Mouse (Mus musculus): ENCODE measurements around the gene 1700020D05Rik. TPM values are rescaled to one million over a fixed set of nuclear protein-coding genes. Genes with fewer than 3 reads are reported as not detected.
A peak's percentile ranks its signal among the peaks of the same experiment; 100 is the strongest.

Gene 1700020D05Rik
- 0.34 TPM in 1 of 2 replicates, not detected in the other for polyA plus RNA-seq (2014; fragmentation: Nextera tagmentation; extraction: Ambion mirVana)

DNA sequence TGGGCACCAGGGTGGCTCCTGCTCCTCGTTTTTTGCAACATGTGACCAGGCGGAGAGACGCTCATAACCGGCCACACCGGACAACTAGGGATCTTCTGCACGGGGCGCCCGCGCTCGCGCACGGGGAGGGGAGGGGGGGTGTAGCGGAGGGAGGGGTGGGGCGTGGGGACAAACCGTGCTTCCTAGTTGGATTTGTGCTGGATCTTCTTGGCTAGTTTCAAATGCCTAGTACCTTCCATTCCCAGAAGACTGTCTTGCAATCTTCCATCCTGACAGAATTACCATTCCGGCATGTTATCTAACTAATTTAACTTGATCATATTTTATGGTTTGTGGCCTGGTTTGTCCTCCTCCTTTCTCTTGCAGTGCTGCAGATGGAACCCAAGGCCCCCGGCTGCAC, at the start of gene 1700020D05Rik:
Gene 1700020D05Rik (minus strand): TSS at position 101 of the 400 bp plus-strand sequence.
- Histone ChIP-seq H3K4me1 (replicated peaks; ENCODE audit: control insufficient read depth, insufficient read depth, low read length) (no peaks in the 10 kb centered on the region), H3K27me3 (ENCODE audit: control insufficient read depth, insufficient read depth, low read length) (no peaks in the 10 kb centered on the region), H3K27ac (ENCODE audit: low read depth, low read length) (no peak within 1 kb of the TSS), H3K9ac (ENCODE audit: low read depth, low read length) (no peak within 1 kb of the TSS), H3K9me3 (ENCODE audit: control insufficient read depth, low read length) (no peaks in the 10 kb centered on the region), H3K4me3 (ENCODE audit: low read depth, low read length) (no peak within 1 kb of the TSS; the same call in 1 of the 2 replicates), H3K36me3 (ENCODE audit: control insufficient read depth, insufficient read depth, low read length) (no peaks in the 10 kb centered on the region), H3K4me2 (replicated peaks; ENCODE audit: low read depth, low read length) (no peak within 1 kb of the TSS)
- ATAC-seq (ENCODE audit: low FRiP score): no peak
- WGBS: 46% methylated on average over 17 of the region's 17 CpGs
- no peak for DNase-seq (ENCODE audit: low spot score)

DNA sequence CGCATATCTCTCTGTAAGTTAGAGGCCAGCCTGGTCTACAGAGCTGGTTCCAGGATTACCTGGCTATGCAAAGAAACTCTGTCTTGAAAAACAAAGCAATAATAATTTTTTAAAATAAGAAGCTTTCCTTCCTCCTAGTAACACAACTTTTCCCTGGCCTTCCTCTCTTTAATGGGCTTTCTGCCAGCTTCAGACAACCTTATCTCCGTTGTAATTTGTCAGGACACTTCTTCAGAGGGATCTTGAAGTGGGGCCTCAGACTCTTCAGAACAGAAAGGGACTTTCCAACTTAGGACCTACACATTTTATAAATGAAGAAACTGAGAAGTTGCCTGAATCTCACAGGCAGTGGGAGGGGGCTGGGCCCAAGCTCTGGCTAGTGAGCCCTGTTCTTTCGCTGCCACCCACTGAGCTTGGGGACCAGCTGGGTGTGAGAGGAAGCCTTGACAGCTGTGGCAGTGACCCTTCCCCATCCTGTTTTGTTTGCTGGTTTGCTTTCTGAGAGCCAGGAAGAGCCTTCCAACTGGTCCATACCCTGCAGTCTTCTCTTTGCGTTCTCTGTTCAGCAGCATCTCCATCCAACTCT, 44.0 kb upstream of the 1700020D05Rik start:
- Histone ChIP-seq H3K4me1 (replicated peaks; ENCODE audit: control insufficient read depth, insufficient read depth, low read length) (no peaks in the 10 kb centered on the region), H3K4me3 (ENCODE audit: low read depth, low read length) (no peak overlapping the region), H3K27ac (ENCODE audit: low read depth, low read length) (no peak overlapping the region), H3K4me2 (replicated peaks; ENCODE audit: low read depth, low read length) (no peak overlapping the region), H3K9me3 (ENCODE audit: control insufficient read depth, low read length) (no peaks in the 10 kb centered on the region), H3K9ac (ENCODE audit: low read depth, low read length) (no peak overlapping the region), H3K36me3 (ENCODE audit: control insufficient read depth, insufficient read depth, low read length) (no peaks in the 10 kb centered on the region), H3K27me3 (ENCODE audit: control insufficient read depth, insufficient read depth, low read length) (no peaks in the 10 kb centered on the region)
- ATAC-seq (ENCODE audit: low FRiP score): no peak
- WGBS: 80% methylated on average over 4 of the region's 4 CpGs
- no peak for DNase-seq (ENCODE audit: low spot score)

DNA sequence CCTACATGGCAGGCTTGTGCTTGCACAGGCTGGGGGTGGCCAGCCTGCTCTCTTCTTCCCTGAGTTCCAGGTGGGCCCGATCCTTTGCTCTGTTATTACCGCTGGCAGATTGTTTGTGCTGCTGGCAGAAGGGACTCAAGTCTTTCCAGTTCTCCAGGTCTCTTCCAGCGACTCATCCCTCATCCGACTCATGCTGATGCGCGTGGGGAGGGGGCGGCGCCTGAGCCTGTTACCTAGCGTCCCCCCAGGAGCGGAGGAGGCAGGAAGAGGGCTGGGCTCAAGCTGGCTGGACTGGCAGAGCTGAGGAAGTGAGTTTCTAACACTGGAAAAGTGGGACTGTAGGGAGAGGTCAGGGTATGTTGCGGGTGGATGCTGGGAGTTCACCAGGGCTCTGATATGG, 40.4 kb upstream of the 1700020D05Rik start:
- 46% methylated on average over 11 of the region's 11 CpGs for WGBS
- no peak overlapping the region for H3K9ac ChIP-seq (ENCODE audit: low read depth, low read length)
- H3K4me1 ChIP-seq (replicated peaks; ENCODE audit: control insufficient read depth, insufficient read depth, low read length): no peaks in the 10 kb centered on the region
- H3K4me3 ChIP-seq (ENCODE audit: low read depth, low read length): no peak overlapping the region
- no peak overlapping the region for H3K27ac ChIP-seq (ENCODE audit: low read depth, low read length)
- ATAC-seq (ENCODE audit: low FRiP score): no peak
- no peak for DNase-seq (ENCODE audit: low spot score)
- no peaks in the 10 kb centered on the region for H3K27me3 ChIP-seq (ENCODE audit: control insufficient read depth, insufficient read depth, low read length)
- no peak overlapping the region for H3K4me2 ChIP-seq (replicated peaks; ENCODE audit: low read depth, low read length)
- no peaks in the 10 kb centered on the region for H3K36me3 ChIP-seq (ENCODE audit: control insufficient read depth, insufficient read depth, low read length)
- no peaks in the 10 kb centered on the region for H3K9me3 ChIP-seq (ENCODE audit: control insufficient read depth, low read length)

DNA sequence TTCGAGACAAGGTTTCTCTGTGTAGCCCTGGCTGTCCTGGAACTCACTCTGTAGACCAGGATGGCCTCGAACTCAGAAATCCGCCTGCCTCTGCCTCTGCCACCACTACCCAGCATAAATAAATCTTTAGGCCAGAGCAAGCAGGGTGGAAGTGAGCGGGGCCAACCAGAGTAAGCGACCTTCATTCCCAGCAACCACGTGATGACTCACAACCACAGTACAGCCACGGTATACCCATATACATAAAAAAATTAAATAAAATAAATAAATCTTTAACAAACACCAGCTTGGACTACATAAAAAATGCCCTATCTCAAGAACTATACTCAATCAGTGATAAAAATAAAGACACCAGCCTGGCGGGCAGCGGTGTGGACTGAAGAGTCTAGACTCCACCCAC, 39.8 kb upstream of the 1700020D05Rik start:
- Histone ChIP-seq H3K27ac (ENCODE audit: low read depth, low read length) (no peak overlapping the region), H3K36me3 (ENCODE audit: control insufficient read depth, insufficient read depth, low read length) (no peaks in the 10 kb centered on the region), H3K4me3 (ENCODE audit: low read depth, low read length) (no peak overlapping the region), H3K9ac (ENCODE audit: low read depth, low read length) (no peak overlapping the region), H3K4me2 (replicated peaks; ENCODE audit: low read depth, low read length) (no peak overlapping the region), H3K27me3 (ENCODE audit: control insufficient read depth, insufficient read depth, low read length) (no peaks in the 10 kb centered on the region), H3K4me1 (replicated peaks; ENCODE audit: control insufficient read depth, insufficient read depth, low read length) (no peaks in the 10 kb centered on the region), H3K9me3 (ENCODE audit: control insufficient read depth, low read length) (no peaks in the 10 kb centered on the region)
- ATAC-seq (ENCODE audit: low FRiP score) (no peak), DNase-seq (ENCODE audit: low spot score) (no peak)
- 88% methylated on average over 9 of the region's 9 CpGs for WGBS

DNA sequence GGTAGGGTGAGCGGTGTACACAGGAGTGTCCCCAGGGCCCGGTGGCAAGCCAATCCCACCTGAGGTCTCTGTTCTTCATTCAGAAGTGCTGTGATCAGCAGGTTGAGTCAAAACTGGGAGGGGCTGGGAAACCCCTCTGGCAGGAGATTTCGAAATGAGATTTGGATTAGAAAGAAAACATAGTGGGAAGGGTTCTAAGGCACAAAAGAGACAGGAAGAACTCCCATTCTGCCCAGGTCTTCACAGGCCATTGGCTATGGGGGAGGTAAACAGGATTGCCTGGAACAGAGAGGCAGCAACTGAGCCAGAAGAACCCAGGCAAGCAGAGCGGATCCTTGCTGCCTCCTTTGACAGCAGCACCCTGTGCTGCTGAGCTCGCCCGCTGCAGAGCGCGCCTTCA, 35.2 kb upstream of the 1700020D05Rik start:
- H3K4me2 ChIP-seq (replicated peaks; ENCODE audit: low read depth, low read length): no peak overlapping the region
- ATAC-seq (ENCODE audit: low FRiP score): no peak
- no peak overlapping the region for H3K4me3 ChIP-seq (ENCODE audit: low read depth, low read length)
- H3K27ac ChIP-seq (ENCODE audit: low read depth, low read length): no peak overlapping the region
- H3K4me1 ChIP-seq (replicated peaks; ENCODE audit: control insufficient read depth, insufficient read depth, low read length): no peaks in the 10 kb centered on the region
- H3K36me3 ChIP-seq (ENCODE audit: control insufficient read depth, insufficient read depth, low read length): no peaks in the 10 kb centered on the region
- DNase-seq (ENCODE audit: low spot score): no peak
- no peaks in the 10 kb centered on the region for H3K27me3 ChIP-seq (ENCODE audit: control insufficient read depth, insufficient read depth, low read length)
- no peak overlapping the region for H3K9ac ChIP-seq (ENCODE audit: low read depth, low read length)
- WGBS: 76% methylated on average over 8 of the region's 8 CpGs
- H3K9me3 ChIP-seq (ENCODE audit: control insufficient read depth, low read length): no peaks in the 10 kb centered on the region

DNA sequence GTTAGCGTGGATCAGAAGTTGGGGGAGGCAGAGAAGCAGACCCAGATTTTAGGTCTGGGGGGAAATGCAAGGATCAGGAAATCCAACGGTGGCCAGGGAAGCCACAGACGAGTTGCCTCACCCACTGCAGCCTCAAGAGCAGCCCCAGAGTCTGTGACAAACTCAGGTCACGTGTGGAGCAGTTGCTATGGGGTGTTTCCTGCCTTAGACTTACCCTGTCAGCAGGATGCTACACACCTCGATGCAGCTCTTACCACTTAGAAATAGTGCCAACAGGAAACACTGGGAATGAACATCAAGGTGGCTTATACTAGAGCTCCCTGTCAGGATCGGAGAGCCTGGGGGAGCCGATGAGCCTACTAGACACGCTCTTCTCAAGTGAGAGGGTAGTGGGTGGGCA, 28.9 kb upstream of the 1700020D05Rik start:
- 73% methylated on average over 8 of the region's 8 CpGs for WGBS
- peaks cover 6% of the 10 kb centered on the region for H3K27me3 ChIP-seq (ENCODE audit: control insufficient read depth, insufficient read depth, low read length)
- DNase-seq (ENCODE audit: low spot score): no peak

DNA sequence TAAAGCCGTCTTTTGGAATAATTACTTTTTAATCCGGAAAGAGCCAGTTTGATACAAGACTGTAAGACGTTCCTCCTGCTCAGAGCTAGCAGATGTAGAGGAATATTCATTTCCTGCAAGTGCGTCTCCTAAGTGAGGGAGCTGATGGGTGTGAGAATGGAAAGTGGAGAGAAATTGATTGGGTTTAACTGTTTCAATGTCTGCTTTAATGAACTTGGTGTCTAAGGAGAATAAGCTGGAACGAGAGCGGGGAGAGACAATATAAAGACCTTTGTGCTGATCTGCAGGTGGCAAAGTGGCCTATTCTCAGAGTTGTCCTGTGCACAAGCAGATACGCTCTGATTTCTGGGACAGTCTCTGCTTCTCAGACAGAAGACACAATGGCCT, 26.5 kb upstream of the 1700020D05Rik start:
- peaks cover 6% of the 10 kb centered on the region for H3K27me3 ChIP-seq (ENCODE audit: control insufficient read depth, insufficient read depth, low read length)
- no peak overlapping the region; the same call in 1 of the 2 replicates for H3K9ac ChIP-seq (ENCODE audit: low read depth, low read length)
- H3K36me3 ChIP-seq (ENCODE audit: control insufficient read depth, insufficient read depth, low read length): no peaks in the 10 kb centered on the region
- H3K9me3 ChIP-seq (ENCODE audit: control insufficient read depth, low read length): no peaks in the 10 kb centered on the region
- ATAC-seq (ENCODE audit: low FRiP score): no peak
- no peak overlapping the region for H3K4me2 ChIP-seq (replicated peaks; ENCODE audit: low read depth, low read length)
- no peak overlapping the region for H3K27ac ChIP-seq (ENCODE audit: low read depth, low read length)
- WGBS: 40% methylated on average over 7 of the region's 7 CpGs
- 0 out of 2 replicates have a peak, but pooled peaks cover 2% of the 10 kb centered on the region for H3K4me1 ChIP-seq (replicated peaks; ENCODE audit: control insufficient read depth, insufficient read depth, low read length)
- H3K4me3 ChIP-seq (ENCODE audit: low read depth, low read length): no peak overlapping the region
- peak; percentile 21 for DNase-seq (ENCODE audit: low spot score)

More for the DNA sequence above, 28.9 kb upstream of the 1700020D05Rik start:
- H3K4me1 ChIP-seq (replicated peaks; ENCODE audit: control insufficient read depth, insufficient read depth, low read length): 0 out of 2 replicates have a peak, but pooled peaks cover 2% of the 10 kb centered on the region
- H3K36me3 ChIP-seq (ENCODE audit: control insufficient read depth, insufficient read depth, low read length): no peaks in the 10 kb centered on the region
- no peaks in the 10 kb centered on the region for H3K9me3 ChIP-seq (ENCODE audit: control insufficient read depth, low read length)
- no peak overlapping the region for H3K4me3 ChIP-seq (ENCODE audit: low read depth, low read length)
- H3K4me2 ChIP-seq (replicated peaks; ENCODE audit: low read depth, low read length): no peak overlapping the region
- no peak for ATAC-seq (ENCODE audit: low FRiP score)
- no peak overlapping the region for H3K9ac ChIP-seq (ENCODE audit: low read depth, low read length)
- no peak overlapping the region for H3K27ac ChIP-seq (ENCODE audit: low read depth, low read length)

DNA sequence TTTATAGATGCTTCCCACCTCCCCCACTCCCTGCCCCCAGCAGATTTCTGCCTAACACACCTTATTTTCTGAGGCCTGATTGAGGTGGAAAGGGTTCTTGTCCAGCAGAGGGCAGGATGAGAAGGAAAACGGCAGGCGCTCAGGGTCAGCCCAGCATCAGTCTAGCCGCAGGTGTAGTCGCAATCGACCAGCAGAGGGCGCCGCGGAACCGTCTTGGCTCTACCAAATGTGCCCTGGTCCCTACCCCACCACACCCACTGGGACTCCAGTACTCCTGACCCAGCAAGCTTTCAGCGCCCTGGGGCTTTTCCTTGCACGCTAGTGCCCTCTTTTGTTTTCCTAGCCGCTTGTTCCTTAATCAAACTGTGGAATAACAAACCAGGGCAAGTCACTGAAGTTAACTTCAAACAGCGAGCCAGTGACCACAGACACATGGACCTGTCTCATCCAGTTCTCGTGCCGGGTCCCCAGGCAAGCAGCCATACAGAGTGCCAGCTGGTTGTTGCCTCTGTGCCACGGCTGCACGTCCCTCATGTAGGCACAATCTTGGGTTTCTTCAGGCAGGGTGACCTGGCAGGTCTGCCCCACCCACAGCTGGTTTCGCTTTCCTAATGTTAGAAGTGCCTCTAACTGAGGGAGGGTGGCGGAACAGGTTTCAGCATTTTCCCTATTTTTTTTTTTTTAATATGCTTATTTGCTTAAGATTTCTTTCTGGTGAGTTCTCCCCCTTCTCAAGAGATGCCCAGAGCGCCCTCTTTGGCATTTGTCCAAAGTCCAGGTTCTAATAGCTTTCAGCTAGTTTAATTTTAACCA, 25.9 kb upstream of the 1700020D05Rik start:
- DNase-seq (ENCODE audit: low spot score): peak; percentile 99
- WGBS: 13% methylated on average over 20 of the region's 20 CpGs
- no peak overlapping the region; the same call in 1 of the 2 replicates for H3K4me2 ChIP-seq (replicated peaks; ENCODE audit: low read depth, low read length)
- no peak overlapping the region for H3K27ac ChIP-seq (ENCODE audit: low read depth, low read length)
- 0 out of 2 replicates have a peak, but pooled peaks cover 2% of the 10 kb centered on the region for H3K4me1 ChIP-seq (replicated peaks; ENCODE audit: control insufficient read depth, insufficient read depth, low read length)
- no peaks in the 10 kb centered on the region for H3K9me3 ChIP-seq (ENCODE audit: control insufficient read depth, low read length)
- H3K27me3 ChIP-seq (ENCODE audit: control insufficient read depth, insufficient read depth, low read length): peaks cover 6% of the 10 kb centered on the region
- no peak overlapping the region for H3K4me3 ChIP-seq (ENCODE audit: low read depth, low read length)
- ATAC-seq (ENCODE audit: low FRiP score): peak; percentile 94
- no peak overlapping the region; the same call in 1 of the 2 replicates for H3K9ac ChIP-seq (ENCODE audit: low read depth, low read length)
- no peaks in the 10 kb centered on the region for H3K36me3 ChIP-seq (ENCODE audit: control insufficient read depth, insufficient read depth, low read length)

Measured in hindbrain, embryonic 11.5 days (tissue).